Mouse (Mus musculus): Measurements from ENCODE around the gene Rrp1b. TPM values are rescaled to one million over a fixed set of nuclear protein-coding genes. Genes with fewer than 3 reads are reported as not detected.

Rrp1b gene
- polyA plus RNA-seq, 2 experiments = 9.1 to 17.7 TPM

- no peaks in the 10 kb centered on the region for H3K36me3 ChIP-seq (replicated peaks; ENCODE audit: control insufficient read depth, insufficient read depth, low read depth)
- 39% methylated on average over 2 of the region's 2 CpGs for WGBS (ENCODE audit: insufficient replicate concordance)
- H3K27ac ChIP-seq = no peak overlapping the region
- no peak overlapping the region for H3K4me2 ChIP-seq (ENCODE audit: low read depth)
- H3K4me3 ChIP-seq (ENCODE audit: insufficient read depth in 1 of 2, low read depth in 2 of 2, low read length in 2 of 2) = no peak overlapping the region
- DNase-seq (ENCODE audit: low read depth in 3 of 3, low spot score in 3 of 3) (no peak), ATAC-seq (ENCODE audit: insufficient read depth) (peak; percentile 65)
- H3K4me1 ChIP-seq (replicated peaks; ENCODE audit: control insufficient read depth in 2 of 2, insufficient read depth in 2 of 2, low read length in 1 of 2) = peaks cover 0 to 6% of the 10 kb centered on the region in 2 experiments; a peak in 2 of 4 replicates
- TF ChIP-seq CTCF (IDR thresholded peaks at IDR 0.05; ENCODE audit: low read depth) (no peak), EP300 (IDR thresholded peaks at IDR 0.05; ENCODE audit: low read depth) (peak; percentile 11; the same call in 1 of the 2 replicates)
- H3K27me3 ChIP-seq (ENCODE audit: control insufficient read depth, insufficient read depth, low read length) = no peaks in the 10 kb centered on the region
- H3K9me3 ChIP-seq (ENCODE audit: control insufficient read depth, low read length) = no peaks in the 10 kb centered on the region
- H3K9ac ChIP-seq (replicated peaks) = no peak overlapping the region
Observed at GRCm38 (mm10) chr17:32068810-32069209, 32.9 kb downstream of the Rrp1b start.

GRCm38 (mm10) chr17:32073359-32073758, 37.5 kb downstream of the Rrp1b start:
- peaks cover 0 to 11% of the 10 kb centered on the region in 2 experiments; a peak in 3 of 4 replicates for H3K4me1 ChIP-seq (replicated peaks; ENCODE audit: control insufficient read depth in 2 of 2, insufficient read depth in 2 of 2, low read length in 1 of 2)
- H3K4me3 ChIP-seq (ENCODE audit: insufficient read depth in 1 of 2, low read depth in 2 of 2, low read length in 2 of 2) = no peak overlapping the region
- no peaks in the 10 kb centered on the region for H3K27me3 ChIP-seq (ENCODE audit: control insufficient read depth, insufficient read depth, low read length)
- H3K9me3 ChIP-seq (ENCODE audit: control insufficient read depth, low read length) = no peaks in the 10 kb centered on the region
- H3K4me2 ChIP-seq (ENCODE audit: low read depth) = no peak overlapping the region
- 0% methylated on average over 2 of the region's 2 CpGs for WGBS (ENCODE audit: insufficient replicate concordance)
- H3K36me3 ChIP-seq (replicated peaks; ENCODE audit: control insufficient read depth, insufficient read depth, low read depth) = no peaks in the 10 kb centered on the region
- peak; percentile 42; the same call in 1 of the 2 replicates for ATAC-seq (ENCODE audit: insufficient read depth)
- TF ChIP-seq CTCF (IDR thresholded peaks at IDR 0.05; ENCODE audit: low read depth) (peak; percentile 100), EP300 (IDR thresholded peaks at IDR 0.05; ENCODE audit: low read depth) (no peak)
- no peak overlapping the region for H3K27ac ChIP-seq
- no peak overlapping the region for H3K9ac ChIP-seq (replicated peaks)
- DNase-seq (ENCODE audit: low read depth in 3 of 3, low spot score in 3 of 3) = peak; percentile 52 to 62 (median 53)

- no peak overlapping the region for H3K9ac ChIP-seq (replicated peaks)
- no peak overlapping the region for H3K4me2 ChIP-seq (ENCODE audit: low read depth)
- ATAC-seq (ENCODE audit: insufficient read depth) (no peak), DNase-seq (ENCODE audit: low read depth in 3 of 3, low spot score in 3 of 3) (no peak)
- no peaks in the 10 kb centered on the region for H3K36me3 ChIP-seq (replicated peaks; ENCODE audit: control insufficient read depth, insufficient read depth, low read depth)
- H3K27me3 ChIP-seq (ENCODE audit: control insufficient read depth, insufficient read depth, low read length) = no peaks in the 10 kb centered on the region
- no peak overlapping the region for H3K4me3 ChIP-seq (ENCODE audit: insufficient read depth in 1 of 2, low read depth in 2 of 2, low read length in 2 of 2)
- TF ChIP-seq CTCF (IDR thresholded peaks at IDR 0.05; ENCODE audit: low read depth) (no peak), EP300 (IDR thresholded peaks at IDR 0.05; ENCODE audit: low read depth) (no peak)
- no peaks in the 10 kb centered on the region for H3K9me3 ChIP-seq (ENCODE audit: control insufficient read depth, low read length)
- peaks cover 0 to 6% of the 10 kb centered on the region in 2 experiments; a peak in 1 of 4 replicates for H3K4me1 ChIP-seq (replicated peaks; ENCODE audit: control insufficient read depth in 2 of 2, insufficient read depth in 2 of 2, low read length in 1 of 2)
- WGBS (ENCODE audit: insufficient replicate concordance) = 48% methylated on average over 4 of the region's 4 CpGs
- H3K27ac ChIP-seq = no peak overlapping the region
Observed at GRCm38 (mm10) chr17:32074658-32075057, 38.8 kb downstream of the Rrp1b start.

- Histone ChIP-seq H3K9me3 (ENCODE audit: control insufficient read depth, low read length) (no peaks in the 10 kb centered on the region), H3K36me3 (replicated peaks; ENCODE audit: control insufficient read depth, insufficient read depth, low read depth) (no peaks in the 10 kb centered on the region), H3K4me1 (replicated peaks; ENCODE audit: control insufficient read depth in 2 of 2, insufficient read depth in 2 of 2, low read length in 1 of 2) (peaks cover 0 to 6% of the 10 kb centered on the region in 2 experiments; a peak in 1 of 4 replicates), H3K4me2 (ENCODE audit: low read depth) (no peak overlapping the region), H3K4me3 (ENCODE audit: insufficient read depth in 1 of 2, low read depth in 2 of 2, low read length in 2 of 2) (no peak overlapping the region), H3K27ac (no peak overlapping the region), H3K27me3 (ENCODE audit: control insufficient read depth, insufficient read depth, low read length) (no peaks in the 10 kb centered on the region), H3K9ac (replicated peaks) (no peak overlapping the region)
- ATAC-seq (ENCODE audit: insufficient read depth) = peak; percentile 51
- TF ChIP-seq CTCF (IDR thresholded peaks at IDR 0.05; ENCODE audit: low read depth) = peak; percentile 93
- TF ChIP-seq EP300 (IDR thresholded peaks at IDR 0.05; ENCODE audit: low read depth) = no peak
- peak in 1 of 3 experiments; percentile 33 for DNase-seq (ENCODE audit: low read depth in 3 of 3, low spot score in 3 of 3)
- WGBS (ENCODE audit: insufficient replicate concordance) = 4% methylated on average over 2 of the region's 2 CpGs
Observed at GRCm38 (mm10) chr17:32075164-32075563, 39.3 kb downstream of the Rrp1b start.

GRCm38 (mm10) chr17:32083351-32083750, 47.5 kb downstream of the Rrp1b start:
- Histone ChIP-seq H3K27ac (no peak overlapping the region), H3K4me3 (ENCODE audit: insufficient read depth in 1 of 2, low read depth in 2 of 2, low read length in 2 of 2) (no peak overlapping the region), H3K9ac (replicated peaks) (no peak overlapping the region), H3K9me3 (ENCODE audit: control insufficient read depth, low read length) (no peaks in the 10 kb centered on the region), H3K4me1 (replicated peaks; ENCODE audit: control insufficient read depth in 2 of 2, insufficient read depth in 2 of 2, low read length in 1 of 2) (peaks cover 6 to 10% of the 10 kb centered on the region in 2 experiments; a peak in 3 of 4 replicates), H3K4me2 (ENCODE audit: low read depth) (no peak overlapping the region), H3K36me3 (replicated peaks; ENCODE audit: control insufficient read depth, insufficient read depth, low read depth) (no peaks in the 10 kb centered on the region), H3K27me3 (ENCODE audit: control insufficient read depth, insufficient read depth, low read length) (no peaks in the 10 kb centered on the region)
- ATAC-seq (ENCODE audit: insufficient read depth) = no peak
- TF ChIP-seq EP300 (IDR thresholded peaks at IDR 0.05; ENCODE audit: low read depth) (no peak), CTCF (IDR thresholded peaks at IDR 0.05; ENCODE audit: low read depth) (no peak)
- no peak for DNase-seq (ENCODE audit: low read depth in 3 of 3, low spot score in 3 of 3)
- 80% methylated on average over 2 of the region's 2 CpGs for WGBS (ENCODE audit: insufficient replicate concordance)
